Mouse (Mus musculus): Measurements from ENCODE around the gene Lamtor2. TPM values are rescaled to one million over a fixed set of nuclear protein-coding genes. Genes with fewer than 3 reads are reported as not detected.
"Not testable (repeated sequence)": the region's sequence is repeated elsewhere in the genome, so short reads cannot be mapped to it uniquely, and the experiment has no call there.

Lamtor2 gene
- total RNA-seq, 2 experiments from 2014 or later = 70.9 to 104 TPM

- TF ChIP-seq CTCF (IDR thresholded peaks at IDR 0.05) = no peak
- Histone ChIP-seq H3K27ac (peak overlapping the region; percentile 91), H3K4me3 (peak overlapping the region; percentile 96)
- DNase-seq = peak; percentile 85
- intact Hi-C loops (cut with DNase I) = no loop called here
Observed at GRCm38 (mm10) chr3:88579454-88580117, 26.7 kb upstream of the Lamtor2 start.

GRCm38 (mm10) chr3:88578498-88579424 lies 25.9 kb upstream of the Lamtor2 start:
- TF ChIP-seq CTCF (IDR thresholded peaks at IDR 0.05) = no peak
- H3K4me3 ChIP-seq = peak overlapping the region; percentile 96
- peak overlapping the region; percentile 91 for H3K27ac ChIP-seq
- intact Hi-C loops (cut with DNase I) = no loop called here
- no peak for DNase-seq

- H3K4me3 ChIP-seq; DNase-seq; H3K27ac ChIP-seq; intact Hi-C loops (cut with DNase I): not testable (repeated sequence)
Observed at GRCm38 (mm10) chr3:88577846-88578245, 25.0 kb upstream of the Lamtor2 start.

- DNase-seq = no peak
- intact Hi-C loops (cut with DNase I) = no loop called here
- no peak within 1 kb of the TSS for H3K4me3 ChIP-seq
- H3K27ac ChIP-seq = no peak within 1 kb of the TSS
- no peak for TF ChIP-seq CTCF (IDR thresholded peaks at IDR 0.05)
Observed at GRCm38 (mm10) chr3:88575540-88575939, 22.7 kb upstream of the Lamtor2 start, which contains the start of gene Ssr2. Gene Ssr2 (plus strand): TSS chr3:88575876.

GRCm38 (mm10) chr3:88573810-88574209 lies 20.9 kb upstream of the Lamtor2 start:
- intact Hi-C loops (cut with DNase I) = no loop called here
- Histone ChIP-seq H3K4me3 (no peak overlapping the region), H3K27ac (no peak overlapping the region)
- DNase-seq = no peak
- TF ChIP-seq CTCF (IDR thresholded peaks at IDR 0.05) = no peak

GRCm38 (mm10) chr3:88572835-88573234 lies 20.0 kb upstream of the Lamtor2 start:
- no peak for TF ChIP-seq CTCF (IDR thresholded peaks at IDR 0.05)
- intact Hi-C loops (cut with DNase I) = no loop called here
- Histone ChIP-seq H3K4me3 (no peak overlapping the region), H3K27ac (no peak overlapping the region)
- DNase-seq = no peak

- no peak for DNase-seq
- Histone ChIP-seq H3K27ac (no peak overlapping the region), H3K4me3 (no peak overlapping the region)
- intact Hi-C loops (cut with DNase I) = no loop called here
- no peak for TF ChIP-seq CTCF (IDR thresholded peaks at IDR 0.05)
Observed at GRCm38 (mm10) chr3:88571856-88572255, 19.0 kb upstream of the Lamtor2 start.

GRCm38 (mm10) chr3:88570341-88570740 lies 17.5 kb upstream of the Lamtor2 start:
- no peak overlapping the region for H3K27ac ChIP-seq
- no peak for TF ChIP-seq CTCF (IDR thresholded peaks at IDR 0.05)
- no peak for DNase-seq
- intact Hi-C loops (cut with DNase I) = no loop called here
- no peak overlapping the region for H3K4me3 ChIP-seq

- intact Hi-C loops (cut with DNase I) = no loop called here
- H3K4me3 ChIP-seq = no peak overlapping the region
- no peak overlapping the region for H3K27ac ChIP-seq
- no peak for TF ChIP-seq CTCF (IDR thresholded peaks at IDR 0.05)
- DNase-seq = peak; percentile 55
Observed at GRCm38 (mm10) chr3:88569694-88570093, 16.8 kb upstream of the Lamtor2 start.

GRCm38 (mm10) chr3:88569093-88569492 lies 16.2 kb upstream of the Lamtor2 start:
- no peak for TF ChIP-seq CTCF (IDR thresholded peaks at IDR 0.05)
- Histone ChIP-seq H3K27ac (peak overlapping the region; percentile 63; the same call in 1 of the 2 replicates), H3K4me3 (no peak overlapping the region)
- intact Hi-C loops (cut with DNase I) = no loop called here
- no peak for DNase-seq

GRCm38 (mm10) chr3:88568615-88569014 lies 15.7 kb upstream of the Lamtor2 start:
- DNase-seq = no peak
- no peak overlapping the region for H3K4me3 ChIP-seq
- intact Hi-C loops (cut with DNase I) = no loop called here
- H3K27ac ChIP-seq = peak overlapping the region; percentile 63
- no peak for TF ChIP-seq CTCF (IDR thresholded peaks at IDR 0.05)

- intact Hi-C loops (cut with DNase I) = no loop called here
- Histone ChIP-seq H3K4me3 (no peak overlapping the region), H3K27ac (peak overlapping the region; percentile 63)
- DNase-seq = no peak
- TF ChIP-seq CTCF (IDR thresholded peaks at IDR 0.05) = no peak
Observed at GRCm38 (mm10) chr3:88567892-88568291, 15.0 kb upstream of the Lamtor2 start.

- DNase-seq = peak; percentile 48
- TF ChIP-seq CTCF (IDR thresholded peaks at IDR 0.05) = no peak
- peak overlapping the region; percentile 71 for H3K27ac ChIP-seq
- no peak overlapping the region for H3K4me3 ChIP-seq
- intact Hi-C loops (cut with DNase I) = no loop called here
Observed at GRCm38 (mm10) chr3:88566536-88567061, 13.7 kb upstream of the Lamtor2 start.

All from gastrocnemius, adult 2 months (tissue).